Mouse (Mus musculus) myocyte (in vitro differentiated cells): Measurements from ENCODE around the gene Cnga1. TPM values are rescaled to one million over a fixed set of nuclear protein-coding genes. Genes with fewer than 3 reads are reported as not detected.

Experiments used
- H3K27me3 ChIP-seq: one replicate; pipeline ENCODE4 v1.6.1; 2011; ENCODE audit not compliant: control insufficient read depth, insufficient read depth, insufficient read length
- H3K36me3 ChIP-seq: one replicate; pipeline ENCODE4 v1.6.1; 2011; ENCODE audit not compliant: control insufficient read depth, insufficient read depth
- H3K4me2 ChIP-seq: one replicate; pipeline ENCODE4 v1.6.1; 2011; ENCODE audit warnings: low read depth, control low read depth
- H3K4me3 ChIP-seq: one replicate; pipeline ENCODE4 v1.5.1; 2011; ENCODE audit warnings: mild to moderate bottlenecking, control low read depth, moderate library complexity
- H3K79me2 ChIP-seq: one replicate; pipeline ENCODE4 v1.6.1; 2011; ENCODE audit not compliant: control insufficient read depth, insufficient read depth
- H3ac ChIP-seq: one replicate; pipeline ENCODE4 v1.6.1; 2011; ENCODE audit not compliant: control insufficient read depth, insufficient read length
- CEBPB ChIP-seq: IDR thresholded peaks from 2 replicates; pipeline ENCODE4 v1.6.1; 2011; ENCODE audit warnings: mild to moderate bottlenecking, moderate library complexity; ENCODE audit not compliant: poor library complexity, insufficient read depth, severe bottlenecking
- MYOD1 ChIP-seq, 3 experiments: IDR thresholded peaks; one replicate each; pipeline ENCODE4 v1.6.1; 2011; ENCODE audit warnings: control low read depth in 2 of 3, low read depth in 2 of 3, mild to moderate bottlenecking in 2 of 3, moderate library complexity in 1 of 3; ENCODE audit not compliant: insufficient read length in 2 of 3, control insufficient read depth in 1 of 3
- MYOG ChIP-seq, 3 experiments: IDR thresholded peaks; one replicate each; pipeline ENCODE4 v1.6.1; 2011; ENCODE audit warnings: control low read depth in 2 of 3, low read depth in 2 of 3, mild to moderate bottlenecking in 2 of 3; ENCODE audit not compliant: insufficient read length in 2 of 3, control insufficient read depth in 1 of 3, insufficient read depth in 1 of 3
- POLR2A ChIP-seq: IDR thresholded peaks from one replicate; pipeline ENCODE4 v1.6.1; 2011; ENCODE audit warnings: low read depth, mild to moderate bottlenecking, control low read depth, moderate library complexity; ENCODE audit not compliant: insufficient read length
- SRF ChIP-seq: IDR thresholded peaks from one replicate; pipeline ENCODE4 v1.6.1; 2011; ENCODE audit warnings: low read depth; ENCODE audit not compliant: control insufficient read depth, insufficient read length
- TCF12 ChIP-seq: IDR thresholded peaks from one replicate; pipeline ENCODE4 v1.6.1; 2011; ENCODE audit warnings: mild to moderate bottlenecking, control low read depth; ENCODE audit not compliant: poor library complexity, insufficient read depth, severe bottlenecking
- TCF3 ChIP-seq: IDR thresholded peaks from one replicate; pipeline ENCODE4 v1.6.1; 2011; ENCODE audit warnings: low read depth, control low read depth; ENCODE audit not compliant: insufficient read length
- polyA plus RNA-seq: library from polyadenylated mRNA; unstranded; fragments of >200 nt; fragmentation: generic; extraction: Trizol; gene quantifications from one replicate; pipeline ENCODE4 v1.2.1, GENCODE M21; 2012; ENCODE audit warnings: missing spikeins

Gene Cnga1
- polyA plus RNA-seq, 1 experiment = not detected

GRCm38 (mm10) chr5:72556245-72556644 lies 87.8 kb downstream of the Cnga1 start:
- peaks cover 13% of the 10 kb centered on the region for H3K36me3 ChIP-seq
- H3K4me3 ChIP-seq = no peak overlapping the region
- peaks cover 28% of the 10 kb centered on the region for H3K79me2 ChIP-seq
- no peak overlapping the region for H3ac ChIP-seq
- no peak overlapping the region for H3K4me2 ChIP-seq
- no peaks in the 10 kb centered on the region for H3K27me3 ChIP-seq
- TF ChIP-seq SRF (no peak), TCF3 (no peak), MYOG (IDR thresholded peaks at IDR 0.05; ENCODE audit: control insufficient read depth in 1 of 3, insufficient read depth in 1 of 3, insufficient read length in 2 of 3, low read depth in 2 of 3) (no peak), TCF12 (no peak), CEBPB (no peak), POLR2A (no peak), MYOD1 (IDR thresholded peaks at IDR 0.05; ENCODE audit: control insufficient read depth in 1 of 3, insufficient read length in 2 of 3, low read depth in 2 of 3) (no peak)

Other genes with a start within 250 kb of the Cnga1 start
- gene Corin, start 139.8 kb downstream of the Cnga1 start, polyA plus RNA-seq = not detected
- 6.9 TPM for gene Nfxl1, start 84.6 kb downstream of the Cnga1 start, polyA plus RNA-seq
- not detected for gene Zar1, start 63.0 kb downstream of the Cnga1 start, polyA plus RNA-seq
- gene Gm5868, start 56.7 kb downstream of the Cnga1 start, polyA plus RNA-seq = not detected
- gene Nipal1, start 3.5 kb upstream of the Cnga1 start, polyA plus RNA-seq = 0.07 TPM
- gene Txk, start 108.5 kb upstream of the Cnga1 start, polyA plus RNA-seq = 0.01 TPM
- gene Tec, start 224.2 kb upstream of the Cnga1 start, polyA plus RNA-seq = 1.5 TPM